14 mouse cellular contexts compared by ENCODE assay signal in the genomic region with DNA sequence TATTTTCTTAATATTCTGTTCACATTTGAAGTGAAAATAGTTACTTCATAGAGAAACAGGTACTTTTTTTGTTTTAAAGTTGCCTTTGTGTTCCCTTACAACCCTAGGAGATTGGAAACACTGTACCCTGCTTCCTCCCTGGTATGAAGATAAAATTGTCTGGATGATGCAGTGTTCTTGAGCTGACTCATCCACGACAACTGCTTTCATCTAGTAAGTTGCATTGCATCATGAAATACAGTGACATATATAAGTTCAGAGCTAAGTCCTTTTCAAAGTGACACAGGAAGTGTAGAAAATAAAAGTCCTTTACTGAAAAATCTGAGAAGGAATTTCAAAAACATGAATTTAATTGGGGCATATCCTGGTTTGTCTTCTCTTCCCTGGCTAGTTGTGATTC.
"Had no signal": no experiment of that assay in that cellular context is flagged by ENCODE, and none has a peak within 500 bp of the region (broad histone marks: within the 10 kb centered on the region; RNA-seq: fewer than 3 reads in every experiment).

No protein-coding gene starts in this region.

- H3K4me3 ChIP-seq: lung, embryonic 15.5 days; midbrain, embryonic 10.5 days; midbrain, embryonic 12.5 days; neural tube, embryonic 12.5 days had no signal

- DNase-seq: lung, adult 2 months; lung, postnatal 14 days; lung, postnatal 36 days; midbrain, embryonic 14.5 days; right cerebral cortex, postnatal 25 days; right cerebral cortex, postnatal 4 days; spleen, adult 18-20 months; thymus, adult 18-20 months; thymus, postnatal 14 days; thymus, postnatal 36 days had no signal

- H3K4me2 ChIP-seq: lung, embryonic 15.5 days; midbrain, embryonic 12.5 days; neural tube, embryonic 12.5 days had no signal

- H3K36me3 ChIP-seq: lung, embryonic 15.5 days; midbrain, embryonic 10.5 days; midbrain, embryonic 12.5 days; neural tube, embryonic 12.5 days had no signal

- H3K27me3 ChIP-seq: lung, embryonic 15.5 days; midbrain, embryonic 12.5 days; neural tube, embryonic 12.5 days had no signal
